Mouse (Mus musculus) kidney, postnatal 25 days (tissue): ENCODE data around the gene Tbc1d15.

Source experiments
- DNase-seq, 2 experiments: peaks; one replicate each; pipeline ENCODE4 v3.0.0; 2021; ENCODE audit warnings: mixed read lengths in 2 of 2

Tbc1d15 gene

GRCm38 (mm10) chr10:115251088-115251934 lies at the start of gene Tbc1d15:
Gene Tbc1d15, minus strand, starts transcription at chr10:115251467.
- peak; percentile 98 to 99 for DNase-seq

- no peak for DNase-seq
Observed at GRCm38 (mm10) chr10:115298683-115299082, 47.4 kb upstream of the Tbc1d15 start.

- DNase-seq = no peak
Observed at GRCm38 (mm10) chr10:115297582-115297981, 46.3 kb upstream of the Tbc1d15 start.

GRCm38 (mm10) chr10:115296401-115296935 lies 45.2 kb upstream of the Tbc1d15 start:
- DNase-seq = no peak

- no peak for DNase-seq
Observed at GRCm38 (mm10) chr10:115295162-115295561, 43.9 kb upstream of the Tbc1d15 start.

GRCm38 (mm10) chr10:115294715-115295114 lies 43.4 kb upstream of the Tbc1d15 start:
- DNase-seq = no peak

GRCm38 (mm10) chr10:115293946-115294345 lies 42.7 kb upstream of the Tbc1d15 start:
- no peak for DNase-seq

GRCm38 (mm10) chr10:115290671-115291070 lies 39.4 kb upstream of the Tbc1d15 start:
- no peak for DNase-seq

- no peak for DNase-seq
Observed at GRCm38 (mm10) chr10:115288856-115289255, 37.6 kb upstream of the Tbc1d15 start.

GRCm38 (mm10) chr10:115284170-115284569 lies 32.9 kb upstream of the Tbc1d15 start:
- DNase-seq = no peak

- no peak for DNase-seq
Observed at GRCm38 (mm10) chr10:115281381-115281780, 30.1 kb upstream of the Tbc1d15 start.

GRCm38 (mm10) chr10:115271649-115272048 lies 20.4 kb upstream of the Tbc1d15 start:
- no peak for DNase-seq

- DNase-seq = no peak
Observed at GRCm38 (mm10) chr10:115270612-115271390, 19.5 kb upstream of the Tbc1d15 start.

- no peak for DNase-seq
Observed at GRCm38 (mm10) chr10:115262926-115263562, 11.8 kb upstream of the Tbc1d15 start.

- DNase-seq = no peak
Observed at GRCm38 (mm10) chr10:115262261-115262660, 11.0 kb upstream of the Tbc1d15 start.

- DNase-seq = no peak
Observed at GRCm38 (mm10) chr10:115261428-115261827, 10.2 kb upstream of the Tbc1d15 start.

GRCm38 (mm10) chr10:115256162-115256561 lies 4.9 kb upstream of the Tbc1d15 start:
- no peak for DNase-seq

- no peak for DNase-seq
Observed at GRCm38 (mm10) chr10:115253521-115253920, 2.3 kb upstream of the Tbc1d15 start.

- peak; percentile 34 to 41 for DNase-seq
Observed at GRCm38 (mm10) chr10:115252321-115252757, 1.1 kb upstream of the Tbc1d15 start.

GRCm38 (mm10) chr10:115250235-115251087 lies 806 bp downstream of the Tbc1d15 start:
- DNase-seq = no peak

GRCm38 (mm10) chr10:115248041-115248440 lies 3.2 kb downstream of the Tbc1d15 start:
- peak; percentile 24 to 49 for DNase-seq

GRCm38 (mm10) chr10:115245488-115245887 lies 5.8 kb downstream of the Tbc1d15 start:
- DNase-seq = no peak
